Mouse (Mus musculus) testis, adult 2 months (tissue): ENCODE data around the gene Gm45015.

Experiments used
- CTCF ChIP-seq: fragments of 200-500 bp; IDR thresholded peaks from 2 replicates; pipeline ENCODE4 v1.5.1; 2012; ENCODE audit warnings: low read depth, mild to moderate bottlenecking, inconsistent platforms, low read length, moderate library complexity; ENCODE audit not compliant: control insufficient read depth, insufficient read depth, insufficient replicate concordance
- POLR2A ChIP-seq: fragments of 200-500 bp; IDR thresholded peaks from 2 replicates; pipeline ENCODE4 v1.6.1; 2012; ENCODE audit warnings: low read depth, mild to moderate bottlenecking, inconsistent platforms, low read length, moderate library complexity; ENCODE audit not compliant: control insufficient read depth

DNA sequence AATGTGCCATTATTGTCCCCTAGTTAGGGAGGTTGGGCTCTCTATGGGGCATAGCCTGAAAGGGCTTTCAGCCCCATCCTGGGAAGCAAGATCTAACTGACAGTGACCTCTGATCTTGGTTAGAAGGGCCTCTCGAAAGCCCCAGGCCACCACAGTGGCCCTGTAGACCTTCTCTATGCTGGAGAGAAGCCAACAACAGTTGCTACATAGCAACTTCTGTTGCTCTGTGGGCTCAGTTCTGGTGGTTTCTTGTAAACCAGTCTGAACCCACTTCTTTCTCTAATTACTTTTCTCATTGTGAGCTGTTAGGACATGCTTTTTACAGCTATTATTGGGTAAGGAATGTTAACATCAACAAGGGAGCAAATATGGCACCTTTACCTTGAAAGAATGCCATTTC lies 20.1 kb upstream of the Gm45015 start:
- TF ChIP-seq POLR2A: no peak
- no peak for TF ChIP-seq CTCF
